Mouse (Mus musculus) forebrain, embryonic 12.5 days (tissue): ENCODE measurements around the gene Eef1a1. TPM values are rescaled to one million over a fixed set of nuclear protein-coding genes. Genes with fewer than 3 reads are reported as not detected.

Experiments
- ATAC-seq: fragments of 200-750 bp; cut with Nextera tagmentation; 2 replicates; pipeline ENCODE4 v1.8.0; 2017; ENCODE audit warnings: moderate TSS enrichment; ENCODE audit not compliant: low FRiP score
- H3K27ac ChIP-seq: fragments of 300-500 bp; sonication (generic); 2 replicates; pipeline ENCODE4 v1.5.1; 2016; ENCODE audit warnings: mild to moderate bottlenecking
- H3K27me3 ChIP-seq: fragments of 300-500 bp; sonication (generic); 2 replicates; pipeline ENCODE4 v1.6.1; 2016; ENCODE audit warnings: mild to moderate bottlenecking
- H3K36me3 ChIP-seq: fragments of 300-500 bp; sonication (generic); replicated peaks from 2 replicates; pipeline ENCODE4 v1.6.1; 2016; ENCODE audit warnings: mild to moderate bottlenecking
- H3K4me1 ChIP-seq: fragments of 300-500 bp; sonication (generic); 2 replicates; pipeline ENCODE4 v1.6.1; 2016
- H3K4me2 ChIP-seq: fragments of 300-500 bp; sonication (generic); 2 replicates; pipeline ENCODE4 v1.6.1; 2016; ENCODE audit warnings: mild to moderate bottlenecking, moderate library complexity
- H3K4me3 ChIP-seq: fragments of 300-500 bp; sonication (generic); replicated peaks from 2 replicates; pipeline ENCODE4 v1.5.1; 2016; ENCODE audit warnings: mild to moderate bottlenecking
- H3K9ac ChIP-seq: fragments of 300-500 bp; sonication (generic); 2 replicates; pipeline ENCODE4 v1.6.1; 2016; ENCODE audit warnings: mild to moderate bottlenecking
- H3K9me3 ChIP-seq: fragments of 300-500 bp; sonication (generic); 2 replicates; pipeline ENCODE4 v1.6.1; 2016
- WGBS: fragments of 180-500 bp; shearing (Covaris S2); methylation state at CpG from one replicate; pipeline ENCODE4 v1.1.7; 2016; 5-methylcytosine and 5-hydroxymethylcytosine counted together
- polyA plus RNA-seq: library from polyadenylated mRNA; unstranded; fragments of >200 nt; fragmentation: Nextera tagmentation; extraction: Ambion mirVana; gene quantifications from 2 replicates; pipeline ENCODE4 v1.2.1, GENCODE M21; 2016

Eef1a1 gene
- polyA plus RNA-seq, 1 experiment from 2014 or later = 3,592 TPM

GRCm38 (mm10) chr9:78473588-78473987 lies 15.4 kb downstream of the Eef1a1 start:
- Histone ChIP-seq H3K9ac (no peak overlapping the region), H3K4me2 (no peak overlapping the region), H3K27me3 (no peaks in the 10 kb centered on the region), H3K9me3 (no peaks in the 10 kb centered on the region), H3K4me3 (no peak overlapping the region), H3K4me1 (no peaks in the 10 kb centered on the region), H3K27ac (no peak overlapping the region), H3K36me3 (peaks cover 66% of the 10 kb centered on the region)
- WGBS = 83% methylated on average over 8 of the region's 8 CpGs
- ATAC-seq = no peak

- H3K9me3 ChIP-seq = no peaks in the 10 kb centered on the region
- no peak overlapping the region for H3K9ac ChIP-seq
- no peaks in the 10 kb centered on the region for H3K27me3 ChIP-seq
- no peak overlapping the region for H3K27ac ChIP-seq
- no peaks in the 10 kb centered on the region for H3K4me1 ChIP-seq
- H3K36me3 ChIP-seq = peaks cover 73% of the 10 kb centered on the region
- H3K4me3 ChIP-seq = no peak overlapping the region
- 93% methylated on average over 3 of the region's 3 CpGs for WGBS
- H3K4me2 ChIP-seq = no peak overlapping the region
- ATAC-seq = no peak
Measured at GRCm38 (mm10) chr9:78465725-78466124, 23.2 kb downstream of the Eef1a1 start.

- Histone ChIP-seq H3K27ac (no peak overlapping the region), H3K4me1 (no peaks in the 10 kb centered on the region), H3K4me2 (no peak overlapping the region), H3K9ac (no peak overlapping the region), H3K4me3 (no peak overlapping the region), H3K9me3 (no peaks in the 10 kb centered on the region), H3K27me3 (no peaks in the 10 kb centered on the region), H3K36me3 (peaks cover 82% of the 10 kb centered on the region)
- WGBS = 95% methylated on average over 4 of the region's 4 CpGs
- no peak for ATAC-seq
Measured at GRCm38 (mm10) chr9:78463337-78463736, 25.6 kb downstream of the Eef1a1 start.

- no peak for ATAC-seq
- no peaks in the 10 kb centered on the region for H3K4me1 ChIP-seq
- no peak overlapping the region for H3K9ac ChIP-seq
- H3K27me3 ChIP-seq = no peaks in the 10 kb centered on the region
- WGBS = 91% methylated on average over 8 of the region's 8 CpGs
- no peak overlapping the region for H3K27ac ChIP-seq
- no peak overlapping the region for H3K4me2 ChIP-seq
- H3K36me3 ChIP-seq = peaks cover 55% of the 10 kb centered on the region
- no peak overlapping the region for H3K4me3 ChIP-seq
- no peaks in the 10 kb centered on the region for H3K9me3 ChIP-seq
Measured at GRCm38 (mm10) chr9:78457026-78457425, 31.9 kb downstream of the Eef1a1 start.

GRCm38 (mm10) chr9:78451382-78451781 lies 37.6 kb downstream of the Eef1a1 start:
- peaks cover 17% of the 10 kb centered on the region for H3K36me3 ChIP-seq
- no peak overlapping the region for H3K27ac ChIP-seq
- peaks cover 4% of the 10 kb centered on the region for H3K27me3 ChIP-seq
- H3K9me3 ChIP-seq = no peaks in the 10 kb centered on the region
- H3K4me2 ChIP-seq = no peak overlapping the region
- H3K4me1 ChIP-seq = peaks cover 15% of the 10 kb centered on the region
- no peak overlapping the region for H3K4me3 ChIP-seq
- ATAC-seq = no peak
- no peak overlapping the region for H3K9ac ChIP-seq
- WGBS = 87% methylated on average over 4 of the region's 4 CpGs

- no peaks in the 10 kb centered on the region for H3K9me3 ChIP-seq
- H3K4me1 ChIP-seq = peaks cover 15% of the 10 kb centered on the region
- WGBS = 75% methylated on average over 5 of the region's 5 CpGs
- H3K4me2 ChIP-seq = no peak overlapping the region
- H3K9ac ChIP-seq = no peak overlapping the region
- peaks cover 12% of the 10 kb centered on the region for H3K27me3 ChIP-seq
- ATAC-seq = no peak
- no peak overlapping the region for H3K4me3 ChIP-seq
- H3K27ac ChIP-seq = no peak overlapping the region
- H3K36me3 ChIP-seq = peaks cover 17% of the 10 kb centered on the region
Measured at GRCm38 (mm10) chr9:78450404-78450803, 38.5 kb downstream of the Eef1a1 start.

- under 1% methylated on average over 84 of the region's 96 CpGs for WGBS
- Histone ChIP-seq H3K9me3 (no peaks in the 10 kb centered on the region), H3K9ac (peak within 1 kb of the TSS; percentile 88), H3K36me3 (peaks cover 11% of the 10 kb centered on the region), H3K4me3 (peak within 1 kb of the TSS; percentile 99), H3K4me2 (peak within 1 kb of the TSS; percentile 66), H3K4me1 (peaks cover 15% of the 10 kb centered on the region), H3K27me3 (peaks cover 32% of the 10 kb centered on the region), H3K27ac (peak within 1 kb of the TSS; percentile 89)
- peak; percentile 96 for ATAC-seq
Measured at GRCm38 (mm10) chr9:78447973-78448873, 40.7 kb downstream of the Eef1a1 start, which contains the start of the genes Mto1 and Gm17324. Gene Mto1, plus strand, starts transcription at chr9:78448208. Gene Gm17324, minus strand, starts transcription at chr9:78448786.

- 30% methylated on average over 9 of the region's 9 CpGs for WGBS
- Histone ChIP-seq H3K4me2 (peak overlapping the region; percentile 66), H3K27me3 (peaks cover 38% of the 10 kb centered on the region), H3K4me3 (peak overlapping the region; percentile 99), H3K9ac (peak overlapping the region; percentile 88), H3K27ac (no peak overlapping the region), H3K9me3 (no peaks in the 10 kb centered on the region), H3K4me1 (peaks cover 21% of the 10 kb centered on the region), H3K36me3 (peaks cover 9% of the 10 kb centered on the region)
- ATAC-seq = peak; percentile 59
Measured at GRCm38 (mm10) chr9:78447606-78447972, 41.4 kb downstream of the Eef1a1 start.

GRCm38 (mm10) chr9:78442579-78443392 lies 46.2 kb downstream of the Eef1a1 start, which contains the start of gene Cgas:
Gene Cgas, minus strand, starts transcription at chr9:78443237.
- H3K4me1 ChIP-seq = peaks cover 13% of the 10 kb centered on the region
- H3K36me3 ChIP-seq = no peaks in the 10 kb centered on the region
- H3K9me3 ChIP-seq = no peaks in the 10 kb centered on the region
- peak within 1 kb of the TSS; percentile 47 for H3K9ac ChIP-seq
- peak within 1 kb of the TSS; percentile 44 for H3K4me3 ChIP-seq
- no peak within 1 kb of the TSS for H3K27ac ChIP-seq
- peaks cover 66% of the 10 kb centered on the region for H3K27me3 ChIP-seq
- WGBS = 1% methylated on average over 81 of the region's 81 CpGs
- ATAC-seq = peak; percentile 53; the same call in 1 of the 2 replicates
- peak within 1 kb of the TSS; percentile 62 for H3K4me2 ChIP-seq

GRCm38 (mm10) chr9:78442237-78442578 lies 46.7 kb downstream of the Eef1a1 start:
- Histone ChIP-seq H3K27me3 (peaks cover 66% of the 10 kb centered on the region), H3K4me1 (peaks cover 10% of the 10 kb centered on the region), H3K4me3 (peak overlapping the region; percentile 44), H3K4me2 (peak overlapping the region; percentile 62), H3K27ac (no peak overlapping the region), H3K9me3 (no peaks in the 10 kb centered on the region), H3K9ac (peak overlapping the region; percentile 47; the same call in 1 of the 2 replicates), H3K36me3 (no peaks in the 10 kb centered on the region)
- WGBS = 4% methylated on average over 9 of the region's 9 CpGs
- ATAC-seq = no peak; the same call in 1 of the 2 replicates

- no peak overlapping the region for H3K9ac ChIP-seq
- H3K9me3 ChIP-seq = no peaks in the 10 kb centered on the region
- WGBS = 68% methylated on average over 5 of the region's 5 CpGs
- ATAC-seq = no peak
- peaks cover 10% of the 10 kb centered on the region for H3K4me1 ChIP-seq
- no peak overlapping the region for H3K27ac ChIP-seq
- no peak overlapping the region for H3K4me3 ChIP-seq
- H3K36me3 ChIP-seq = no peaks in the 10 kb centered on the region
- peaks cover 46% of the 10 kb centered on the region for H3K27me3 ChIP-seq
- no peak overlapping the region for H3K4me2 ChIP-seq
Measured at GRCm38 (mm10) chr9:78439426-78439825, 49.5 kb downstream of the Eef1a1 start.

- no peak for ATAC-seq
- 85% methylated on average over 5 of the region's 5 CpGs for WGBS
- H3K9me3 ChIP-seq = no peaks in the 10 kb centered on the region
- H3K27me3 ChIP-seq = 0 out of 2 replicates have a peak, but pooled peaks cover 6% of the 10 kb centered on the region
- no peaks in the 10 kb centered on the region for H3K36me3 ChIP-seq
- no peak overlapping the region for H3K4me3 ChIP-seq
- 0 out of 2 replicates have a peak, but pooled peaks cover 3% of the 10 kb centered on the region for H3K4me1 ChIP-seq
- H3K9ac ChIP-seq = no peak overlapping the region
- no peak overlapping the region for H3K4me2 ChIP-seq
- H3K27ac ChIP-seq = no peak overlapping the region
Measured at GRCm38 (mm10) chr9:78432471-78432870, 56.5 kb downstream of the Eef1a1 start.
